Mouse (Mus musculus) MEL (cell line): Measurements from ENCODE around the gene D16Ertd472e. TPM values are rescaled to one million over a fixed set of nuclear protein-coding genes. Genes with fewer than 3 reads are reported as not detected.
A peak's percentile ranks its signal among the peaks of the same experiment; 100 is the strongest.

Experiments used
- DNase-seq: peaks from one replicate; pipeline ENCODE4 v3.0.0; 2011; ENCODE audit warnings: low read depth, low spot score
- H3K27ac ChIP-seq: 2 replicates; pipeline ENCODE4 v1.5.1; 2012; ENCODE audit warnings: low read depth, mild to moderate bottlenecking, control low read depth, low read length, moderate library complexity; ENCODE audit not compliant: control insufficient read depth
- H3K27me3 ChIP-seq, 2 experiments: fragments of 150-350 bp in 1 of 2; sonication (generic) in 1 of 2; 2 replicates each; pipeline ENCODE4 v1.6.1; 2012; ENCODE audit warnings: low read length in 2 of 2, mild to moderate bottlenecking in 2 of 2, improper control_type of control experiment in 1 of 2, moderate library complexity in 1 of 2; ENCODE audit not compliant: insufficient read depth in 2 of 2, control insufficient read depth in 1 of 2
- H3K36me3 ChIP-seq, 2 experiments: 2 replicates each; pipeline ENCODE4 v1.6.1; 2012 to 2014; ENCODE audit warnings: low read length in 2 of 2, improper control_type of control experiment in 1 of 2, inconsistent platforms in 1 of 2, mild to moderate bottlenecking in 1 of 2; ENCODE audit not compliant: insufficient read depth in 2 of 2, control insufficient read depth in 1 of 2
- H3K4me1 ChIP-seq, 2 experiments: fragments of 150-350 bp in 1 of 2; sonication (generic) in 1 of 2; 2 replicates each; pipeline ENCODE4 v1.6.1; 2012; ENCODE audit warnings: low read length in 2 of 2, improper control_type of control experiment in 1 of 2, mild to moderate bottlenecking in 1 of 2; ENCODE audit not compliant: insufficient read depth in 2 of 2, control insufficient read depth in 1 of 2
- H3K4me3 ChIP-seq, 2 experiments: fragments of 150-350 bp in 1 of 2; sonication (generic) in 1 of 2; 2 replicates each; pipeline ENCODE4 v1.5.1; 2012; ENCODE audit warnings: low read depth in 2 of 2, low read length in 2 of 2, mild to moderate bottlenecking in 2 of 2, moderate library complexity in 2 of 2, control low read depth in 1 of 2, improper control_type of control experiment in 1 of 2; ENCODE audit not compliant: control insufficient read depth in 1 of 2, insufficient read depth in 1 of 2
- H3K79me2 ChIP-seq: 2 replicates; pipeline ENCODE4 v1.6.1; 2012; ENCODE audit warnings: mild to moderate bottlenecking, low read length, moderate library complexity; ENCODE audit not compliant: control insufficient read depth, poor library complexity, insufficient read depth
- H3K9ac ChIP-seq: 2 replicates; pipeline ENCODE4 v1.6.1; 2012; ENCODE audit warnings: low read depth, mild to moderate bottlenecking, control low read depth, low read length, moderate library complexity; ENCODE audit not compliant: control insufficient read depth, poor library complexity, severe bottlenecking
- H3K9me3 ChIP-seq: fragments of 150-350 bp; sonication (generic); replicated peaks from 2 replicates; pipeline ENCODE4 v1.6.1; 2012; ENCODE audit warnings: mild to moderate bottlenecking, low read length, improper control_type of control experiment, moderate library complexity; ENCODE audit not compliant: insufficient read depth
- CHD1 ChIP-seq: IDR thresholded peaks from 2 replicates; pipeline ENCODE4 v1.6.1; 2012; ENCODE audit warnings: low read depth, mild to moderate bottlenecking, inconsistent platforms, low read length, improper control_type of control experiment
- CHD2 ChIP-seq: IDR thresholded peaks from 2 replicates; pipeline ENCODE4 v1.6.1; 2011; ENCODE audit warnings: low read length, improper control_type of control experiment
- EP300 ChIP-seq, 2 experiments: IDR thresholded peaks; 2 replicates each; pipeline ENCODE4 v1.6.1; 2011; ENCODE audit warnings: improper control_type of control experiment in 2 of 2, low read length in 2 of 2, low read depth in 1 of 2, mild to moderate bottlenecking in 1 of 2
- ETS1 ChIP-seq: IDR thresholded peaks from 2 replicates; pipeline ENCODE4 v1.6.1; 2012; ENCODE audit warnings: low read depth, mild to moderate bottlenecking, inconsistent platforms, low read length, improper control_type of control experiment, moderate library complexity
- GATA1 ChIP-seq: IDR thresholded peaks from 2 replicates; pipeline ENCODE4 v1.6.1; 2011; ENCODE audit warnings: low read depth, low read length, improper control_type of control experiment
- JUND ChIP-seq: IDR thresholded peaks from 2 replicates; pipeline ENCODE4 v1.6.1; 2011; ENCODE audit warnings: low read depth, mild to moderate bottlenecking, improper control_type of control experiment, low read length
- KAT2A ChIP-seq: conservative IDR thresholded peaks from 2 replicates; pipeline ENCODE4 v1.6.1; 2012; ENCODE audit warnings: low read depth, low read length, improper control_type of control experiment, inconsistent platforms
- MAX ChIP-seq: IDR thresholded peaks from 2 replicates; pipeline ENCODE4 v1.6.1; 2011; ENCODE audit warnings: low read length, improper control_type of control experiment
- MAZ ChIP-seq: IDR thresholded peaks from 2 replicates; pipeline ENCODE4 v1.6.1; 2012; ENCODE audit warnings: low read depth, mild to moderate bottlenecking, inconsistent platforms, low read length, improper control_type of control experiment
- MXI1 ChIP-seq: IDR thresholded peaks from 2 replicates; pipeline ENCODE4 v1.6.1; 2011; ENCODE audit warnings: mild to moderate bottlenecking, low read depth, low read length, improper control_type of control experiment
- MYB ChIP-seq: IDR thresholded peaks from 2 replicates; pipeline ENCODE4 v1.6.1; 2011; ENCODE audit warnings: mild to moderate bottlenecking, low read depth, low read length, improper control_type of control experiment
- MYC ChIP-seq: IDR thresholded peaks from 2 replicates; pipeline ENCODE4 v1.6.1; 2011; ENCODE audit warnings: low read depth, mild to moderate bottlenecking, low read length, improper control_type of control experiment, moderate library complexity
- NELFE ChIP-seq: IDR thresholded peaks from 2 replicates; pipeline ENCODE4 v1.6.1; 2011; ENCODE audit warnings: low read depth, low read length, improper control_type of control experiment
- NRF1 ChIP-seq: IDR thresholded peaks from 2 replicates; pipeline ENCODE4 v1.6.1; 2014; ENCODE audit warnings: low read depth, mild to moderate bottlenecking, inconsistent platforms, low read length, improper control_type of control experiment, moderate library complexity; ENCODE audit not compliant: poor library complexity, insufficient read depth, severe bottlenecking
- POLR2A ChIP-seq, 2 experiments: IDR thresholded peaks; 2 replicates each; pipeline ENCODE4 v1.6.1; 2011 to 2012; ENCODE audit warnings: low read length in 2 of 2, mild to moderate bottlenecking in 2 of 2, control low read depth in 1 of 2, improper control_type of control experiment in 1 of 2, low read depth in 1 of 2, moderate library complexity in 1 of 2; ENCODE audit not compliant: control insufficient read depth in 1 of 2, insufficient read depth in 1 of 2, poor library complexity in 1 of 2
- POLR2AphosphoS2 ChIP-seq: IDR thresholded peaks from 2 replicates; pipeline ENCODE4 v1.6.1; 2011; ENCODE audit warnings: low read length, improper control_type of control experiment
- POLR2AphosphoS5 ChIP-seq: IDR thresholded peaks from 2 replicates; pipeline ENCODE4 v1.6.1; 2012; ENCODE audit warnings: low read depth, borderline replicate concordance, mild to moderate bottlenecking, inconsistent platforms, low read length, moderate library complexity, mixed read lengths
- RAD21 ChIP-seq: IDR thresholded peaks from 2 replicates; pipeline ENCODE4 v1.6.1; 2011; ENCODE audit warnings: mild to moderate bottlenecking, low read depth, low read length, improper control_type of control experiment
- RCOR1 ChIP-seq: IDR thresholded peaks from 2 replicates; pipeline ENCODE4 v1.6.1; 2012; ENCODE audit warnings: low read depth, mild to moderate bottlenecking, inconsistent platforms, low read length, improper control_type of control experiment
- SIN3A ChIP-seq: IDR thresholded peaks from 2 replicates; pipeline ENCODE4 v1.6.1; 2012; ENCODE audit warnings: low read length, improper control_type of control experiment, inconsistent platforms
- TAL1 ChIP-seq: IDR thresholded peaks from 2 replicates; pipeline ENCODE4 v1.6.1; 2012; ENCODE audit warnings: mild to moderate bottlenecking, inconsistent platforms, low read length, moderate library complexity, mixed read lengths
- TCF12 ChIP-seq: IDR thresholded peaks from 2 replicates; pipeline ENCODE4 v1.6.1; 2014; ENCODE audit warnings: low read depth, mild to moderate bottlenecking, inconsistent platforms, low read length, improper control_type of control experiment, moderate library complexity
- UBTF ChIP-seq: IDR thresholded peaks from 2 replicates; pipeline ENCODE4 v1.6.1; 2012; ENCODE audit warnings: low read depth, mild to moderate bottlenecking, inconsistent platforms, low read length, improper control_type of control experiment, moderate library complexity, borderline replicate concordance; ENCODE audit not compliant: insufficient read depth
- USF1 ChIP-seq: IDR thresholded peaks from 2 replicates; pipeline ENCODE4 v1.6.1; 2014; ENCODE audit warnings: low read depth, mild to moderate bottlenecking, inconsistent platforms, low read length, improper control_type of control experiment, moderate library complexity
- USF2 ChIP-seq, 2 experiments: IDR thresholded peaks; 2 replicates each; pipeline ENCODE4 v1.6.1; 2011 to 2012; ENCODE audit warnings: improper control_type of control experiment in 2 of 2, low read length in 2 of 2, borderline replicate concordance in 1 of 2, inconsistent platforms in 1 of 2, low read depth in 1 of 2, mild to moderate bottlenecking in 1 of 2; ENCODE audit not compliant: insufficient read depth in 1 of 2
- ZMIZ1 ChIP-seq: IDR thresholded peaks from 2 replicates; pipeline ENCODE4 v1.6.1; 2012; ENCODE audit warnings: low read depth, mild to moderate bottlenecking, inconsistent platforms, low read length, improper control_type of control experiment, moderate library complexity
- polyA plus RNA-seq, 2 experiments: library from polyadenylated mRNA; stranded (reverse) in 1 of 2; unstranded in 1 of 2; fragments of >175 nt in 1 of 2; fragments of >200 nt in 1 of 2; gene quantifications; 2 replicates each; pipeline versions ENCODE4 v1.2.1 to v1.2.4; 2012; ENCODE audit warnings: low replicate concordance in 2 of 2, low read depth in 1 of 2; ENCODE audit not compliant: insufficient read length in 2 of 2, insufficient read depth in 1 of 2, missing spikeins in 1 of 2
- total RNA-seq: library from RNA; depleted of rRNA; stranded (reverse); fragments of 300-350 nt; gene quantifications from 2 replicates; pipeline ENCODE4 v1.2.3, GENCODE M21; 2012

The D16Ertd472e gene
- total and polyA plus RNA-seq, 3 experiments, result 23.0 to 30.4 (median 23.6) TPM

GRCm38 (mm10) chr16:78564110-78564821, 12.2 kb downstream of the D16Ertd472e start:
- Histone ChIP-seq H3K9me3 (no peaks in the 10 kb centered on the region), H3K36me3 (peaks cover 5 to 28% of the 10 kb centered on the region in 2 experiments; a peak in 3 of 4 replicates), H3K4me3 (peak overlapping the region in 1 of 2 experiments; percentile 13; a peak in 3 of 4 replicates), H3K79me2 (peaks cover 5% of the 10 kb centered on the region; the same call in 1 of the 2 replicates), H3K9ac (peak overlapping the region; percentile 39), H3K27me3 (no peaks in the 10 kb centered on the region), H3K27ac (peak overlapping the region; percentile 97), H3K4me1 (peaks cover 0 to 23% of the 10 kb centered on the region in 2 experiments)
- TF ChIP-seq CHD2, result no peak
- TF ChIP-seq RAD21, result no peak
- TF ChIP-seq MXI1, result no peak
- TF ChIP-seq POLR2AphosphoS2, result no peak
- no peak for TF ChIP-seq USF1
- no peak for TF ChIP-seq EP300 (IDR thresholded peaks at IDR 0.05; ENCODE audit: low read depth in 1 of 2, low read length in 2 of 2)
- TF ChIP-seq MYC, result no peak
- TF ChIP-seq POLR2AphosphoS5, result no peak
- TF ChIP-seq ZMIZ1, result no peak
- no peak for TF ChIP-seq UBTF
- no peak for TF ChIP-seq TAL1
- no peak for TF ChIP-seq RCOR1
- TF ChIP-seq TCF12, result no peak
- no peak for DNase-seq

- H3K27ac ChIP-seq, result peak overlapping the region; percentile 97
- peak; percentile 78 for DNase-seq
- H3K27me3 ChIP-seq, result no peaks in the 10 kb centered on the region
- peaks cover 0 to 23% of the 10 kb centered on the region in 2 experiments for H3K4me1 ChIP-seq
- peak overlapping the region; percentile 18 to 33; a peak in 3 of 4 replicates for H3K4me3 ChIP-seq
- peak overlapping the region; percentile 44 for H3K9ac ChIP-seq
- peaks cover 12% of the 10 kb centered on the region; the same call in 1 of the 2 replicates for H3K79me2 ChIP-seq
- peaks cover 9 to 28% of the 10 kb centered on the region in 2 experiments for H3K36me3 ChIP-seq
- H3K9me3 ChIP-seq, result no peaks in the 10 kb centered on the region
- TF ChIP-seq SIN3A (peak; percentile 46; the same call in 1 of the 2 replicates), JUND (peak; percentile 61; the same call in 1 of the 2 replicates), CHD1 (0 out of 2 replicates have a peak, but pooled peaks have one; percentile 53), MYC (peak; percentile 47; the same call in 1 of the 2 replicates), EP300 (IDR thresholded peaks at IDR 0.05; ENCODE audit: low read depth in 1 of 2, low read length in 2 of 2) (peak; percentile 48 to 83; a peak in 3 of 4 replicates), POLR2A (IDR thresholded peaks at IDR 0.05; ENCODE audit: control insufficient read depth in 1 of 2, insufficient read depth in 1 of 2, low read depth in 1 of 2, low read length in 2 of 2, poor library complexity in 1 of 2) (no peak), ETS1 (peak; percentile 43; the same call in 1 of the 2 replicates), RCOR1 (no peak), NELFE (peak; percentile 34), MAZ (no peak), USF2 (IDR thresholded peaks at IDR 0.05; ENCODE audit: borderline replicate concordance in 1 of 2, insufficient read depth in 1 of 2, low read depth in 1 of 2, low read length in 2 of 2) (no peak), NRF1 (no peak), KAT2A (no peak), MXI1 (peak; percentile 39; the same call in 1 of the 2 replicates), MAX (no peak), CHD2 (no peak), RAD21 (no peak), GATA1 (peak; percentile 56; the same call in 1 of the 2 replicates), POLR2AphosphoS5 (no peak), UBTF (no peak), MYB (no peak)
These were observed 13.2 kb downstream of the D16Ertd472e start for GRCm38 (mm10) chr16:78563093-78563971.
